Mouse (Mus musculus) CH12.LX (cell line): ENCODE measurements around the gene Tmbim6. TPM values are rescaled to one million over a fixed set of nuclear protein-coding genes. Genes with fewer than 3 reads are reported as not detected.
A peak's percentile ranks its signal among the peaks of the same experiment; 100 is the strongest.

Experiments used
- DNase-seq: peaks from one replicate; pipeline ENCODE4 v3.0.0-alpha.2; 2013; ENCODE audit errors: extremely low read depth
- H3K27ac ChIP-seq: 2 replicates; pipeline ENCODE4 v1.5.1; 2012; ENCODE audit warnings: low read depth, mild to moderate bottlenecking, control low read depth, moderate library complexity; ENCODE audit not compliant: insufficient read depth
- H3K27me3 ChIP-seq: replicated peaks from 2 replicates; pipeline ENCODE3; 2012; ENCODE audit warnings: inconsistent platforms
- H3K36me3 ChIP-seq, 2 experiments: replicated peaks in 1 of 2; 2 replicates each; pipeline versions ENCODE3 to v1.6.1; 2012; ENCODE audit warnings: inconsistent platforms in 1 of 2, low read length in 1 of 2, mild to moderate bottlenecking in 1 of 2, mixed read lengths in 1 of 2, moderate library complexity in 1 of 2; ENCODE audit not compliant: control insufficient read depth in 1 of 2, insufficient read depth in 1 of 2
- H3K4me1 ChIP-seq, 2 experiments: 2 replicates each; pipeline ENCODE4 v1.6.1; 2012; ENCODE audit warnings: inconsistent platforms in 1 of 2, moderate library complexity in 1 of 2; ENCODE audit not compliant: insufficient read depth in 2 of 2, control insufficient read depth in 1 of 2
- H3K4me2 ChIP-seq: 2 replicates; pipeline ENCODE4 v1.6.1; 2012; ENCODE audit warnings: low read depth, mild to moderate bottlenecking, control low read depth; ENCODE audit not compliant: poor library complexity, insufficient read depth, severe bottlenecking
- H3K4me3 ChIP-seq, 3 experiments: fragments of 150-350 bp in 1 of 3; sonication (generic) in 1 of 3; replicated peaks in 1 of 3; 2 replicates each; pipeline versions ENCODE3 to v1.5.1; 2011 to 2012; ENCODE audit warnings: low read depth in 2 of 3, low read length in 2 of 3, mild to moderate bottlenecking in 2 of 3, moderate library complexity in 2 of 3, control low read depth in 1 of 3, improper control_type of control experiment in 1 of 3, inconsistent platforms in 1 of 3, mixed read lengths in 1 of 3; ENCODE audit not compliant: poor library complexity in 1 of 3
- H3K79me2 ChIP-seq: replicated peaks from 2 replicates; pipeline ENCODE4 v1.6.1; 2012; ENCODE audit warnings: mild to moderate bottlenecking, moderate library complexity; ENCODE audit not compliant: control insufficient read depth, poor library complexity, insufficient read depth, severe bottlenecking; ENCODE audit errors: extremely low read depth
- H3K9ac ChIP-seq: 2 replicates; pipeline ENCODE4 v1.6.1; 2012; ENCODE audit warnings: low read depth, mild to moderate bottlenecking, control low read depth, moderate library complexity; ENCODE audit not compliant: insufficient read depth
- H3K9me3 ChIP-seq: replicated peaks from 2 replicates; pipeline ENCODE3; 2012; ENCODE audit warnings: low read length, inconsistent platforms, mixed read lengths
- CHD2 ChIP-seq: IDR thresholded peaks from 2 replicates; pipeline ENCODE4 v1.6.1; 2011; ENCODE audit warnings: low read length, improper control_type of control experiment
- E2F4 ChIP-seq: IDR thresholded peaks from 2 replicates; pipeline ENCODE4 v1.6.1; 2011; ENCODE audit warnings: low read depth, low read length, improper control_type of control experiment; ENCODE audit not compliant: insufficient replicate concordance
- EP300 ChIP-seq: IDR thresholded peaks from 2 replicates; pipeline ENCODE4 v1.6.1; 2011; ENCODE audit warnings: low read length, improper control_type of control experiment
- ETS1 ChIP-seq: conservative IDR thresholded peaks from 2 replicates; pipeline ENCODE4 v1.6.1; 2012; ENCODE audit warnings: low read depth, mild to moderate bottlenecking, inconsistent platforms, low read length, improper control_type of control experiment, moderate library complexity
- GABPA ChIP-seq: IDR thresholded peaks from 2 replicates; pipeline ENCODE4 v1.6.1; 2012; ENCODE audit warnings: low read depth, low read length, improper control_type of control experiment, inconsistent platforms; ENCODE audit not compliant: insufficient replicate concordance
- IRF4 ChIP-seq: IDR thresholded peaks from 2 replicates; pipeline ENCODE4 v1.6.1; 2014; ENCODE audit warnings: low read depth, mild to moderate bottlenecking, inconsistent platforms, low read length, improper control_type of control experiment
- JUND ChIP-seq: conservative IDR thresholded peaks from 2 replicates; pipeline ENCODE4 v1.6.1; 2011; ENCODE audit warnings: low read depth, low read length, improper control_type of control experiment
- MXI1 ChIP-seq: IDR thresholded peaks from 2 replicates; pipeline ENCODE4 v1.6.1; 2011; ENCODE audit warnings: mild to moderate bottlenecking, low read depth, low read length, improper control_type of control experiment
- MYC ChIP-seq: IDR thresholded peaks from 2 replicates; pipeline ENCODE4 v1.6.1; 2011; ENCODE audit warnings: low read depth, mild to moderate bottlenecking, improper control_type of control experiment, low read length
- POLR2A ChIP-seq: IDR thresholded peaks from 2 replicates; pipeline ENCODE4 v1.6.1; 2011; ENCODE audit warnings: low read depth, mild to moderate bottlenecking, improper control_type of control experiment, low read length
- POLR2AphosphoS2 ChIP-seq: IDR thresholded peaks from 2 replicates; pipeline ENCODE4 v1.6.1; 2011; ENCODE audit warnings: low read depth, low read length, improper control_type of control experiment
- RAD21 ChIP-seq: IDR thresholded peaks from 2 replicates; pipeline ENCODE4 v1.6.1; 2011; ENCODE audit warnings: low read depth, mild to moderate bottlenecking, low read length, improper control_type of control experiment, moderate library complexity
- SIN3A ChIP-seq: IDR thresholded peaks from 2 replicates; pipeline ENCODE4 v1.6.1; 2012; ENCODE audit warnings: low read length, improper control_type of control experiment, inconsistent platforms
- TCF12 ChIP-seq: IDR thresholded peaks from 2 replicates; pipeline ENCODE4 v1.6.1; 2014; ENCODE audit warnings: low read depth, mild to moderate bottlenecking, inconsistent platforms, low read length, improper control_type of control experiment
- ZKSCAN1 ChIP-seq: IDR thresholded peaks from 2 replicates; pipeline ENCODE4 v1.6.1; 2012; ENCODE audit warnings: low read depth, inconsistent platforms, low read length, improper control_type of control experiment, borderline replicate concordance
- dilution Hi-C: fragments of 300-500 bp; cut with MboI; formaldehyde crosslinking; loops from 2 replicates; pipeline ENCODE4 v1.14.3; 2020; ENCODE audit warnings: low sequenced_read_pairs; ENCODE audit not compliant: extremely low pct_unique_long_range_greater_than_20kb, extremely low pct_ligation_motif_present
- in situ Hi-C: fragments of 300-500 bp; cut with MboI; formaldehyde crosslinking; loops from 3 replicates; pipeline ENCODE4 v1.14.3; 2019; ENCODE audit warnings: low sequenced_read_pairs, low pct_ligation_motif_present, low pct_unique_long_range_greater_than_20kb, mixed read lengths
- polyA plus RNA-seq: library from polyadenylated mRNA; unstranded; fragments of >175 nt; gene quantifications from 2 replicates; pipeline ENCODE4 v1.2.1, GENCODE M21; 2012; ENCODE audit warnings: low read depth; ENCODE audit not compliant: insufficient read length
- total RNA-seq, 2 experiments: library from RNA; depleted of rRNA; stranded (reverse); fragments of 300-350 nt in 1 of 2; fragments of >200 nt in 1 of 2; gene quantifications; 2 replicates each; pipeline ENCODE4 v1.2.3; 2012 to 2014

The Tmbim6 gene
- total and polyA plus RNA-seq, 3 experiments: 268 to 329 (median 269) TPM

- Histone ChIP-seq H3K27me3 (no peaks in the 10 kb centered on the region), H3K9me3 (no peaks in the 10 kb centered on the region), H3K4me1 (peaks cover 63 to 96% of the 10 kb centered on the region in 2 experiments), H3K4me2 (peak overlapping the region; percentile 74; the same call in 1 of the 2 replicates), H3K36me3 (peaks cover 0 to 24% of the 10 kb centered on the region in 2 experiments), H3K4me3 (peak overlapping the region in 1 of 3 experiments; percentile 18), H3K79me2 (peaks cover 50% of the 10 kb centered on the region), H3K27ac (peak overlapping the region; percentile 94), H3K9ac (peak overlapping the region; percentile 34; the same call in 1 of the 2 replicates)
- DNase-seq: no peak
- in situ Hi-C loops (no loop called here), dilution Hi-C loops (no loop called here)
- TF ChIP-seq JUND (no peak), CHD2 (no peak)
Measured at GRCm38 (mm10) chr15:99352306-99352705, 40.4 kb upstream of the Tmbim6 start.

GRCm38 (mm10) chr15:99355660-99356059, 37.0 kb upstream of the Tmbim6 start:
- no peaks in the 10 kb centered on the region for H3K27me3 ChIP-seq
- peak overlapping the region; percentile 13; the same call in 1 of the 2 replicates for H3K9ac ChIP-seq
- in situ Hi-C loops: no loop called here
- H3K36me3 ChIP-seq: peaks cover 0 to 30% of the 10 kb centered on the region in 2 experiments
- no peak for DNase-seq
- no peak overlapping the region for H3K4me3 ChIP-seq
- TF ChIP-seq EP300 (peak; percentile 23; the same call in 1 of the 2 replicates), ETS1 (peak; percentile 39; the same call in 1 of the 2 replicates), TCF12 (peak; percentile 46), MXI1 (peak; percentile 24; the same call in 1 of the 2 replicates), IRF4 (peak; percentile 27; the same call in 1 of the 2 replicates), E2F4 (no peak), ZKSCAN1 (no peak), POLR2AphosphoS2 (no peak), POLR2A (no peak), MYC (no peak), RAD21 (no peak), GABPA (no peak), SIN3A (peak; percentile 47; the same call in 1 of the 2 replicates)
- H3K9me3 ChIP-seq: no peaks in the 10 kb centered on the region
- H3K4me1 ChIP-seq: peaks cover 54 to 93% of the 10 kb centered on the region in 2 experiments
- no peak overlapping the region for H3K27ac ChIP-seq
- dilution Hi-C loops: no loop called here
- H3K4me2 ChIP-seq: peak overlapping the region; percentile 30; the same call in 1 of the 2 replicates
- H3K79me2 ChIP-seq: peaks cover 59% of the 10 kb centered on the region
